Mouse (Mus musculus) C2C12 (cell line): ENCODE measurements around the gene Asah2.

Source experiments
- CEBPB ChIP-seq: IDR thresholded peaks from one replicate; pipeline ENCODE4 v1.6.1; 2011; ENCODE audit warnings: low read depth, mild to moderate bottlenecking, control low read depth, moderate library complexity
- CTCF ChIP-seq: IDR thresholded peaks from one replicate; pipeline ENCODE4 v1.5.1; 2011; ENCODE audit not compliant: control insufficient read depth, insufficient read depth, insufficient read length
- FOSL1 ChIP-seq: IDR thresholded peaks from one replicate; pipeline ENCODE4 v1.8.0; 2011; ENCODE audit warnings: mild to moderate bottlenecking, low read length; ENCODE audit not compliant: poor library complexity, insufficient read depth, severe bottlenecking
- MAX ChIP-seq: IDR thresholded peaks from one replicate; pipeline ENCODE4 v1.6.1; 2011; ENCODE audit warnings: mild to moderate bottlenecking, control low read depth
- USF1 ChIP-seq: IDR thresholded peaks from one replicate; pipeline ENCODE4 v1.6.1; 2011; ENCODE audit warnings: low read depth, mild to moderate bottlenecking, control low read depth, moderate library complexity

DNA sequence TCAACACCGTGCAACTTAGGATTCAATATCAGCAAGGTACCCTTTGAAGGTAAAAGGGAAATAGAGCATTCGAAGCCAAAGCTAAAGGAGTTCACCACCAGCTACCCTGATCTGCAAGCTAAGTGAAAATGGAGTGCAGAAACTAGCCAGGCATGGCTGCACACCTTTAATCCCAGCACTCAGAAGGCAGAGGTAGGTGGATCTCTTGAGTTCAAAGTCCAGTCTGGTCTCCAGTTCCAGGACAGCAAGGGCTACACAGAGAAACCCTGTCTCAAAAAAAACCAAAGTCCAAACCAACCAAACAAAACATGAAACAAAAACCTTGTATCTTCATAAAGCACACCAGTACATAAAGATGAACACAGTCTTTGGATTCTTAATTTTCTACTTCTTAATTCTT lies 11.7 kb upstream of the Asah2 start:
- TF ChIP-seq USF1 = no peak
- TF ChIP-seq CTCF = no peak
- TF ChIP-seq FOSL1 = no peak
- no peak for TF ChIP-seq CEBPB
- no peak for TF ChIP-seq MAX
